Mouse (Mus musculus) forebrain, embryonic 10.5 days (tissue): ENCODE results near the gene Gm9117. TPM values are rescaled to one million over a fixed set of nuclear protein-coding genes. Genes with fewer than 3 reads are reported as not detected.
"Not testable (repeated sequence)": the region's sequence is repeated elsewhere in the genome, so short reads cannot be mapped to it uniquely, and the experiment has no call there.

ENCODE experiments used
- DNase-seq: peaks from one replicate; pipeline ENCODE4 v3.0.0-alpha.2; 2017; ENCODE audit warnings: low spot score; ENCODE audit errors: extremely low spot score
- H3K27ac ChIP-seq: fragments of 300-500 bp; sonication (generic); 2 replicates; pipeline ENCODE4 v1.5.1; 2016; ENCODE audit warnings: mild to moderate bottlenecking
- H3K27me3 ChIP-seq: fragments of 300-500 bp; sonication (generic); 2 replicates; pipeline ENCODE4 v1.6.1; 2016; ENCODE audit warnings: mild to moderate bottlenecking; ENCODE audit not compliant: poor library complexity, severe bottlenecking
- H3K36me3 ChIP-seq: fragments of 300-500 bp; sonication (generic); replicated peaks from 2 replicates; pipeline ENCODE4 v1.6.1; 2016; ENCODE audit warnings: mild to moderate bottlenecking, moderate library complexity
- H3K4me1 ChIP-seq: fragments of 300-500 bp; sonication (generic); 2 replicates; pipeline ENCODE4 v1.6.1; 2016
- H3K4me3 ChIP-seq: fragments of 300-500 bp; sonication (generic); 2 replicates; pipeline ENCODE4 v1.5.1; 2016; ENCODE audit warnings: mild to moderate bottlenecking, moderate library complexity
- H3K9me3 ChIP-seq: fragments of 300-500 bp; sonication (generic); 2 replicates; pipeline ENCODE4 v1.6.1; 2016; ENCODE audit warnings: mild to moderate bottlenecking, moderate library complexity
- WGBS: fragments of 180-500 bp; shearing (Covaris S2); methylation state at CpG from one replicate; pipeline ENCODE4 v1.1.7; 2016; 5-methylcytosine and 5-hydroxymethylcytosine counted together
- polyA plus RNA-seq: library from polyadenylated mRNA; unstranded; fragments of >200 nt; fragmentation: Nextera tagmentation; extraction: Ambion mirVana; gene quantifications from 2 replicates; pipeline ENCODE4 v1.2.1, GENCODE M21; 2016

The Gm9117 gene
- polyA plus RNA-seq: not detected in 2 replicates

DNA sequence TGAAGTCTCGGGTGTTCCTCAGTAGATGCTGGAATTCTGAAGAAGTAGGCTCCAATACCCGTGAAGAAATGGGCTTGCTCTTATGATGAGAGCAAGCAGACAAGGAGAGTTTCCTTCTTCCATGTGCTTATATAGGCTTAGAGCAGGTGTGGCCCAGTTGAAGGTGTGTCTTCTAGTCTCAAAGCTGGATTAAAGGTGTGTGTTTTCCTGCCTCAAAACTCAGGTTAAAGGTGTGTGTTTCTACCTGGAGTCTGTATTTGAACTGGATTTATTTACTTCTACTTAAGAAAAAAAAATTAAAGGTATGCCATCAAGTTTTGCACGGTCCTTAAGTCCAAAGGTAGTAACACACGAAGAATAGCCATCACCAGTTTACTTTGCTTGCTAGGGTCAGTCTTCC lies at the start of gene Gm9117:
TSS of gene Gm9117 (minus strand) at position 101 of the 400 bp plus-strand sequence.
- H3K27me3 ChIP-seq, H3K36me3 ChIP-seq, H3K27ac ChIP-seq, H3K9me3 ChIP-seq, H3K4me1 ChIP-seq, DNase-seq, H3K4me3 ChIP-seq: not testable (repeated sequence)
- 83% methylated on average over 4 of the region's 4 CpGs for WGBS

GRCm38 (mm10) chr3:93968938-93969337 lies 25.6 kb upstream of the Gm9117 start:
- 91% methylated on average over 6 of the region's 6 CpGs for WGBS
- not testable (repeated sequence) for H3K27ac ChIP-seq, H3K27me3 ChIP-seq, H3K4me3 ChIP-seq, DNase-seq, H3K9me3 ChIP-seq, H3K36me3 ChIP-seq, H3K4me1 ChIP-seq

- H3K4me3 ChIP-seq, H3K27me3 ChIP-seq, DNase-seq, H3K36me3 ChIP-seq, H3K9me3 ChIP-seq, H3K4me1 ChIP-seq, H3K27ac ChIP-seq: not testable (repeated sequence)
- 90% methylated on average over 3 of the region's 4 CpGs for WGBS
These were observed 17.9 kb upstream of the Gm9117 start, which contains the start of gene Tdpoz5 for GRCm38 (mm10) chr3:93961214-93961613. Gene Tdpoz5, minus strand, starts transcription at chr3:93961314.

DNA sequence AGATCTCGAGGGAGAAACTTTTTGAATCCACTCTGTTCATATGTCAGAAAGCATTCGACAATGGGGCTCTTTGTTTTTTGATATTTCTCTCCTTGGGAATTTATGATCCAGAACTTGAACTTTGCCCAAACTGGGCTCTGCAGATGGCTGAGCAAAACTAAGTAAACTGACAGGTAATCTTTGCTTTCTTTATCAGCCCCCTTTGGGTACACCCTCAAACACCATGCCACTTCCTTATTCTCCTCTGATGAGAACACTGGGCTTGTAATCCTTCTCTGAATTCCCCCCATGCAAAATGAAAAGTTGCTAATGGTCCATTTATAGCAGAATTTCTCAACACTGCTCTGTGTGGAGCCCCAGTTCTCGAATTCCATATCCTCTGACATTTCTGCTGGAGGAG lies 5.0 kb downstream of the Gm9117 start:
- not testable (repeated sequence) for H3K27me3 ChIP-seq, H3K4me1 ChIP-seq, H3K36me3 ChIP-seq, H3K9me3 ChIP-seq, H3K4me3 ChIP-seq, H3K27ac ChIP-seq, DNase-seq
- WGBS: 83% methylated on average over 1 of the region's 3 CpGs

Other genes with a start within 250 kb of the Gm9117 start
- gene Gm5773, start 170.5 kb downstream of the Gm9117 start, polyA plus RNA-seq: not detected in 2 replicates
- gene Tdpoz4, start 147.1 kb downstream of the Gm9117 start, polyA plus RNA-seq: not detected in 2 replicates
- gene Tdpoz3, start 117.5 kb downstream of the Gm9117 start, polyA plus RNA-seq: not detected in 2 replicates
- not detected in 2 replicates for gene Tdpoz5, start 17.8 kb upstream of the Gm9117 start, polyA plus RNA-seq
- not detected in 2 replicates for gene Gm9125, start 111.3 kb upstream of the Gm9117 start, polyA plus RNA-seq
- gene Gm10697, start 129.1 kb upstream of the Gm9117 start, polyA plus RNA-seq: not detected in 2 replicates
- not detected in 2 replicates for gene Gm10696, start 234.7 kb upstream of the Gm9117 start, polyA plus RNA-seq